Mouse (Mus musculus) frontal cortex, adult (tissue): Measurements from ENCODE around the gene Tmem39a.
A peak's percentile ranks its signal among the peaks of the same experiment; 100 is the strongest.

Experiments used
- ATAC-seq: cut with Nextera tagmentation; 2 replicates; pipeline ENCODE4 v1.9.2; 2017; ENCODE audit warnings: mild to moderate bottlenecking, moderate library complexity, mixed read lengths; ENCODE audit not compliant: low TSS enrichment

Tmem39a gene

GRCm38 (mm10) chr16:38587572-38587971 is 29.1 kb downstream of the Tmem39a start:
- ATAC-seq: no peak

- no peak for ATAC-seq
These were observed 33.0 kb downstream of the Tmem39a start for GRCm38 (mm10) chr16:38591506-38591905.

- ATAC-seq: peak; percentile 67
These were observed 33.7 kb downstream of the Tmem39a start for GRCm38 (mm10) chr16:38592026-38592678.

GRCm38 (mm10) chr16:38592946-38593345 is 34.4 kb downstream of the Tmem39a start:
- ATAC-seq: no peak

GRCm38 (mm10) chr16:38594435-38594834 is 35.9 kb downstream of the Tmem39a start:
- ATAC-seq: no peak

GRCm38 (mm10) chr16:38596099-38596498 is 37.6 kb downstream of the Tmem39a start:
- ATAC-seq: no peak

- no peak for ATAC-seq
These were observed 38.2 kb downstream of the Tmem39a start for GRCm38 (mm10) chr16:38596651-38597050.

- ATAC-seq: no peak
These were observed 40.6 kb downstream of the Tmem39a start for GRCm38 (mm10) chr16:38598986-38599680.

- peak; percentile 79 for ATAC-seq
These were observed 44.7 kb downstream of the Tmem39a start for GRCm38 (mm10) chr16:38602989-38603804.

GRCm38 (mm10) chr16:38606509-38606908 is 48.0 kb downstream of the Tmem39a start:
- ATAC-seq: no peak

GRCm38 (mm10) chr16:38608687-38609086 is 50.2 kb downstream of the Tmem39a start:
- ATAC-seq: no peak

- no peak for ATAC-seq
These were observed 50.6 kb downstream of the Tmem39a start for GRCm38 (mm10) chr16:38609092-38609491.

- ATAC-seq: no peak
These were observed 54.1 kb downstream of the Tmem39a start for GRCm38 (mm10) chr16:38612646-38613045.

- no peak for ATAC-seq
These were observed 55.1 kb downstream of the Tmem39a start for GRCm38 (mm10) chr16:38613646-38614045.

GRCm38 (mm10) chr16:38617977-38618376 is 59.5 kb downstream of the Tmem39a start:
- ATAC-seq: no peak

- ATAC-seq: peak; percentile 98
These were observed 60.6 kb downstream of the Tmem39a start for GRCm38 (mm10) chr16:38619054-38619453.

GRCm38 (mm10) chr16:38620696-38621450 is 62.4 kb downstream of the Tmem39a start:
- ATAC-seq: no peak

GRCm38 (mm10) chr16:38622283-38622682 is 63.8 kb downstream of the Tmem39a start:
- no peak for ATAC-seq

GRCm38 (mm10) chr16:38624303-38624702 is 65.8 kb downstream of the Tmem39a start:
- ATAC-seq: no peak

- ATAC-seq: no peak
These were observed 66.9 kb downstream of the Tmem39a start for GRCm38 (mm10) chr16:38625411-38625810.

- ATAC-seq: no peak
These were observed 67.4 kb downstream of the Tmem39a start for GRCm38 (mm10) chr16:38625811-38626369.
